Mouse (Mus musculus): ENCODE measurements at regions not wholly inside any gene's neighbourhood (a gene's known extent, or its start where the extent isn't known, plus 50 kb on each side); places are given as distances from the start of the nearest gene placed in this dataset.
A peak's percentile ranks its signal among the peaks of the same experiment; 100 is the strongest.
"Not testable (repeated sequence)": the region's sequence is repeated elsewhere in the genome, so short reads cannot be mapped to it uniquely, and the experiment has no call there.

GRCm38 (mm10) chr8:55558751-55559150, 348.0 kb downstream of the Adam29 start:
- not testable (repeated sequence) for H3K27ac ChIP-seq; H3K4me3 ChIP-seq (replicated peaks); H3K4me2 ChIP-seq; H3K27me3 ChIP-seq; H3K9ac ChIP-seq; ATAC-seq (replicated peaks; ENCODE audit: low FRiP score); H3K9me3 ChIP-seq (replicated peaks); H3K36me3 ChIP-seq; H3K4me1 ChIP-seq

- Histone ChIP-seq H3K27me3 (no peaks in the 10 kb centered on the region), H3K4me2 (no peak overlapping the region), H3K4me3 (replicated peaks) (no peak overlapping the region), H3K9ac (no peak overlapping the region), H3K9me3 (replicated peaks) (no peaks in the 10 kb centered on the region), H3K4me1 (no peaks in the 10 kb centered on the region), H3K27ac (no peak overlapping the region), H3K36me3 (no peaks in the 10 kb centered on the region)
- ATAC-seq (replicated peaks; ENCODE audit: low FRiP score), result no peak
- 87% methylated on average over 5 of the region's 5 CpGs for WGBS
These were observed 367.9 kb downstream of the Adam29 start for GRCm38 (mm10) chr8:55538868-55539267.

GRCm38 (mm10) chr8:55529397-55529796, 377.4 kb downstream of the Adam29 start:
- not testable (repeated sequence) for H3K27me3 ChIP-seq; H3K9me3 ChIP-seq (replicated peaks); H3K4me3 ChIP-seq (replicated peaks); ATAC-seq (replicated peaks; ENCODE audit: low FRiP score); H3K4me1 ChIP-seq; H3K4me2 ChIP-seq; H3K27ac ChIP-seq; H3K9ac ChIP-seq; H3K36me3 ChIP-seq
- 50% methylated on average over 1 of the region's 1 CpGs for WGBS

GRCm38 (mm10) chr8:55519151-55519550, 387.6 kb downstream of the Adam29 start:
- H3K27ac ChIP-seq; ATAC-seq (replicated peaks; ENCODE audit: low FRiP score); H3K9ac ChIP-seq; H3K9me3 ChIP-seq (replicated peaks); H3K27me3 ChIP-seq; H3K4me2 ChIP-seq; H3K4me3 ChIP-seq (replicated peaks); H3K36me3 ChIP-seq; H3K4me1 ChIP-seq: not testable (repeated sequence)
- 94% methylated on average over 10 of the region's 10 CpGs for WGBS

GRCm38 (mm10) chr8:55477336-55477735, 429.4 kb downstream of the Adam29 start:
- Histone ChIP-seq H3K27me3 (no peaks in the 10 kb centered on the region), H3K4me2 (no peak overlapping the region), H3K9ac (no peak overlapping the region), H3K36me3 (no peaks in the 10 kb centered on the region), H3K9me3 (replicated peaks) (no peaks in the 10 kb centered on the region), H3K4me1 (no peaks in the 10 kb centered on the region), H3K4me3 (replicated peaks) (no peak overlapping the region), H3K27ac (no peak overlapping the region)
- WGBS, result 45% methylated on average over 1 of the region's 1 CpGs
- 0 out of 2 replicates have a peak, but pooled peaks have one; percentile 22 for ATAC-seq (replicated peaks; ENCODE audit: low FRiP score)

GRCm38 (mm10) chr8:55476923-55477322, 429.8 kb downstream of the Adam29 start:
- H3K4me3 ChIP-seq (replicated peaks), result no peak overlapping the region
- whole genome bisulfite sequencing, result 59% methylated on average over 1 of the region's 1 CpGs
- no peak overlapping the region for H3K4me2 ChIP-seq
- H3K9ac ChIP-seq, result no peak overlapping the region
- H3K9me3 ChIP-seq (replicated peaks), result no peaks in the 10 kb centered on the region
- H3K4me1 ChIP-seq, result no peaks in the 10 kb centered on the region
- no peaks in the 10 kb centered on the region for H3K27me3 ChIP-seq
- ATAC-seq (replicated peaks; ENCODE audit: low FRiP score), result no peak
- H3K27ac ChIP-seq, result no peak overlapping the region
- H3K36me3 ChIP-seq, result no peaks in the 10 kb centered on the region

GRCm38 (mm10) chr8:55472386-55472785, 434.4 kb downstream of the Adam29 start:
- no peaks in the 10 kb centered on the region for H3K9me3 ChIP-seq (replicated peaks)
- H3K4me2 ChIP-seq, result no peak overlapping the region
- H3K4me1 ChIP-seq, result no peaks in the 10 kb centered on the region
- no peak overlapping the region for H3K9ac ChIP-seq
- no peak for ATAC-seq (replicated peaks; ENCODE audit: low FRiP score)
- H3K27me3 ChIP-seq, result no peaks in the 10 kb centered on the region
- H3K27ac ChIP-seq, result no peak overlapping the region
- no peak overlapping the region for H3K4me3 ChIP-seq (replicated peaks)
- WGBS, result 87% methylated on average over 1 of the region's 1 CpGs
- no peaks in the 10 kb centered on the region for H3K36me3 ChIP-seq

- H3K27me3 ChIP-seq; H3K9me3 ChIP-seq (replicated peaks); H3K9ac ChIP-seq; H3K27ac ChIP-seq; H3K4me1 ChIP-seq; H3K4me2 ChIP-seq; ATAC-seq (replicated peaks; ENCODE audit: low FRiP score); H3K36me3 ChIP-seq; H3K4me3 ChIP-seq (replicated peaks): not testable (repeated sequence)
- WGBS, result 83% methylated on average over 2 of the region's 2 CpGs
These were observed 440.0 kb downstream of the Adam29 start for GRCm38 (mm10) chr8:55466771-55467170.

GRCm38 (mm10) chr8:55465951-55466350, 440.8 kb downstream of the Adam29 start:
- not testable (repeated sequence) for H3K4me2 ChIP-seq; H3K9me3 ChIP-seq (replicated peaks); H3K27ac ChIP-seq; ATAC-seq (replicated peaks; ENCODE audit: low FRiP score); H3K4me1 ChIP-seq; H3K9ac ChIP-seq; H3K36me3 ChIP-seq; H3K27me3 ChIP-seq; H3K4me3 ChIP-seq (replicated peaks)
- 68% methylated on average over 1 of the region's 1 CpGs for WGBS

- 74% methylated on average over 1 of the region's 1 CpGs for WGBS
- no peak for ATAC-seq (replicated peaks; ENCODE audit: low FRiP score)
- H3K4me2 ChIP-seq, result no peak overlapping the region
- no peaks in the 10 kb centered on the region for H3K27me3 ChIP-seq
- H3K36me3 ChIP-seq, result no peaks in the 10 kb centered on the region
- H3K27ac ChIP-seq, result no peak overlapping the region
- no peak overlapping the region for H3K4me3 ChIP-seq (replicated peaks)
- no peak overlapping the region for H3K9ac ChIP-seq
- H3K4me1 ChIP-seq, result no peaks in the 10 kb centered on the region
- H3K9me3 ChIP-seq (replicated peaks), result no peaks in the 10 kb centered on the region
These were observed 441.3 kb downstream of the Adam29 start for GRCm38 (mm10) chr8:55465419-55465818.

GRCm38 (mm10) chr8:55464855-55465169, 441.9 kb downstream of the Adam29 start:
- ATAC-seq (replicated peaks; ENCODE audit: low FRiP score), result no peak
- 67% methylated on average over 2 of the region's 2 CpGs for WGBS
- no peak overlapping the region for H3K27ac ChIP-seq
- H3K4me1 ChIP-seq, result no peaks in the 10 kb centered on the region
- no peaks in the 10 kb centered on the region for H3K36me3 ChIP-seq
- H3K9me3 ChIP-seq (replicated peaks), result no peaks in the 10 kb centered on the region
- H3K4me3 ChIP-seq (replicated peaks), result no peak overlapping the region
- H3K27me3 ChIP-seq, result no peaks in the 10 kb centered on the region
- H3K9ac ChIP-seq, result no peak overlapping the region
- no peak overlapping the region for H3K4me2 ChIP-seq

- no peak overlapping the region for H3K4me2 ChIP-seq
- H3K4me1 ChIP-seq, result no peaks in the 10 kb centered on the region
- H3K27ac ChIP-seq, result no peak overlapping the region
- no peaks in the 10 kb centered on the region for H3K27me3 ChIP-seq
- no peak overlapping the region for H3K4me3 ChIP-seq (replicated peaks)
- 77% methylated on average over 5 of the region's 5 CpGs for WGBS
- H3K9ac ChIP-seq, result no peak overlapping the region
- no peak for ATAC-seq (replicated peaks; ENCODE audit: low FRiP score)
- H3K36me3 ChIP-seq, result no peaks in the 10 kb centered on the region
- H3K9me3 ChIP-seq (replicated peaks), result no peaks in the 10 kb centered on the region
These were observed 442.5 kb downstream of the Adam29 start for GRCm38 (mm10) chr8:55464036-55464854.

- H3K9ac ChIP-seq; H3K4me3 ChIP-seq (replicated peaks); H3K4me2 ChIP-seq; H3K36me3 ChIP-seq; H3K9me3 ChIP-seq (replicated peaks); H3K27me3 ChIP-seq; H3K4me1 ChIP-seq; H3K27ac ChIP-seq; ATAC-seq (replicated peaks; ENCODE audit: low FRiP score): not testable (repeated sequence)
- 96% methylated on average over 5 of the region's 5 CpGs for WGBS
These were observed 446.0 kb downstream of the Adam29 start for GRCm38 (mm10) chr8:55460790-55461189.

Data from kidney, embryonic 15.5 days (tissue).